Mouse (Mus musculus): ENCODE results near the gene Zyg11a. TPM values are rescaled to one million over a fixed set of nuclear protein-coding genes. Genes with fewer than 3 reads are reported as not detected.
"Not testable (repeated sequence)": the region's sequence is repeated elsewhere in the genome, so short reads cannot be mapped to it uniquely, and the experiment has no call there.

Gene Zyg11a
- polyA plus RNA-seq, 1 experiment from 2014 or later, result not detected

- DNase-seq (ENCODE audit: low spot score) (no peak), ATAC-seq (ENCODE audit: low FRiP score) (no peak)
- no peaks in the 10 kb centered on the region for H3K4me1 ChIP-seq (replicated peaks; ENCODE audit: control insufficient read depth, insufficient read depth, low read length)
- H3K27me3 ChIP-seq (ENCODE audit: control insufficient read depth, insufficient read depth, low read length), result peaks cover 9% of the 10 kb centered on the region; the same call in 1 of the 2 replicates
- no peak overlapping the region for H3K9ac ChIP-seq
- no peaks in the 10 kb centered on the region for H3K36me3 ChIP-seq (replicated peaks; ENCODE audit: control insufficient read depth, insufficient read depth)
- no peak overlapping the region for H3K27ac ChIP-seq
- H3K9me3 ChIP-seq (ENCODE audit: control insufficient read depth, low read length), result no peaks in the 10 kb centered on the region
- 84% methylated on average over 3 of the region's 3 CpGs for WGBS
- no peak overlapping the region for H3K4me2 ChIP-seq (replicated peaks)
- no peak overlapping the region for H3K4me3 ChIP-seq (replicated peaks; ENCODE audit: low read length)
Measured at GRCm38 (mm10) chr4:108163291-108163690, 54.6 kb downstream of the Zyg11a start.

- H3K9ac ChIP-seq, result no peak overlapping the region
- WGBS, result 91% methylated on average over 8 of the region's 8 CpGs
- no peaks in the 10 kb centered on the region for H3K36me3 ChIP-seq (replicated peaks; ENCODE audit: control insufficient read depth, insufficient read depth)
- no peak overlapping the region for H3K27ac ChIP-seq
- no peak overlapping the region for H3K4me2 ChIP-seq (replicated peaks)
- H3K4me3 ChIP-seq (replicated peaks; ENCODE audit: low read length), result no peak overlapping the region
- DNase-seq (ENCODE audit: low spot score), result no peak
- H3K27me3 ChIP-seq (ENCODE audit: control insufficient read depth, insufficient read depth, low read length), result peaks cover 9% of the 10 kb centered on the region; the same call in 1 of the 2 replicates
- H3K4me1 ChIP-seq (replicated peaks; ENCODE audit: control insufficient read depth, insufficient read depth, low read length), result no peaks in the 10 kb centered on the region
- no peaks in the 10 kb centered on the region for H3K9me3 ChIP-seq (ENCODE audit: control insufficient read depth, low read length)
- no peak for ATAC-seq (ENCODE audit: low FRiP score)
Measured at GRCm38 (mm10) chr4:108161936-108162335, 55.9 kb downstream of the Zyg11a start.

DNA sequence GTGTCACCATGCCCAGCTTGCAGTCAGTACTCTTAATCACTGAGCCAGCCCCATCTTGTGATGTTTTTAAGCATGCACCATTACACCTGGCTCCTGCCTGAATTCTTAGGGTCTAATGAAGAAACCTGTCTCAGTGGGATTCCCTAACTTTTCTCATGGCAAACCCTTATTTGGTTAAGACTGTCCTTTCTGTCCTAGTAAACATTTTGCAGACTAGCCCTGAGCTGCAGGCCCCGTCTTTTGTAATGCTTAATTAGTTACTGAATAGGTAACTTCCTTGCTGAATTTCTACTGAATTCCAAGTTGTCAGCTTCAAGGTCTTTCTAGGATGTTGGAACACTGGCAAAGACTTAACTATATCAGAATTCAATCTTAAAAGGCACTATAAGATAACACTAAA, 62.7 kb downstream of the Zyg11a start:
- not testable (repeated sequence) for H3K27me3 ChIP-seq (ENCODE audit: control insufficient read depth, insufficient read depth, low read length); H3K9ac ChIP-seq; H3K4me2 ChIP-seq (replicated peaks); H3K27ac ChIP-seq; H3K4me3 ChIP-seq (replicated peaks; ENCODE audit: low read length); H3K36me3 ChIP-seq (replicated peaks; ENCODE audit: control insufficient read depth, insufficient read depth); ATAC-seq (ENCODE audit: low FRiP score); DNase-seq (ENCODE audit: low spot score); H3K9me3 ChIP-seq (ENCODE audit: control insufficient read depth, low read length); H3K4me1 ChIP-seq (replicated peaks; ENCODE audit: control insufficient read depth, insufficient read depth, low read length)
- 83% methylated on average over 1 of the region's 1 CpGs for WGBS

GRCm38 (mm10) chr4:108145554-108145953, 72.3 kb downstream of the Zyg11a start:
- H3K4me2 ChIP-seq (replicated peaks); H3K4me1 ChIP-seq (replicated peaks; ENCODE audit: control insufficient read depth, insufficient read depth, low read length); H3K4me3 ChIP-seq (replicated peaks; ENCODE audit: low read length); H3K27ac ChIP-seq; H3K9me3 ChIP-seq (ENCODE audit: control insufficient read depth, low read length); H3K27me3 ChIP-seq (ENCODE audit: control insufficient read depth, insufficient read depth, low read length); ATAC-seq (ENCODE audit: low FRiP score); H3K36me3 ChIP-seq (replicated peaks; ENCODE audit: control insufficient read depth, insufficient read depth); DNase-seq (ENCODE audit: low spot score); H3K9ac ChIP-seq: not testable (repeated sequence)
- WGBS, result 46% methylated on average over 3 of the region's 3 CpGs

DNA sequence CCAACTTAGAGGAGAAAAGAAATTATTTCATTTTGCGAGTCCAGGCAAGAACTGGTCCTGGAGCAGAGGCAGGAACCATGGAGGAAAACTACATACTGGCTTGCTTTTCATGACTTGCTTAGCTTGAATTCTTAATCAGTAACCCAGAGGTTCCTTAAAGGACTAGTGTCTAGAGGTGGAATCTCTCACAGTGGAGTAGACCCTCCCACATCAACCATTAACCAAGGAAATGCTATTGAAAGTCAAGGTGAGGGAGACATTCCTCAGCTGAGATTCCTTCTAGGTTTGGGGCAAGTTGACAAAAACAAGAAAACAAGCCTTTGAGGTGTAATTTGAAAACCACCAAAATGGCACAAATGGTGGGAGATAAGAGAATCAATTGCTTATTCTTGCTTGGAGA, 73.0 kb downstream of the Zyg11a start, which contains the start of gene Scp2:
Scp2 (minus strand) TSS at position 119 of the 400 bp plus-strand sequence.
- no peak within 1 kb of the TSS for H3K9ac ChIP-seq
- no peak for ATAC-seq (ENCODE audit: low FRiP score)
- H3K36me3 ChIP-seq (replicated peaks; ENCODE audit: control insufficient read depth, insufficient read depth), result no peaks in the 10 kb centered on the region
- H3K4me1 ChIP-seq (replicated peaks; ENCODE audit: control insufficient read depth, insufficient read depth, low read length), result no peaks in the 10 kb centered on the region
- no peak within 1 kb of the TSS for H3K4me3 ChIP-seq (replicated peaks; ENCODE audit: low read length)
- DNase-seq (ENCODE audit: low spot score), result no peak
- H3K27me3 ChIP-seq (ENCODE audit: control insufficient read depth, insufficient read depth, low read length), result no peaks in the 10 kb centered on the region
- H3K27ac ChIP-seq, result no peak within 1 kb of the TSS
- no peak within 1 kb of the TSS for H3K4me2 ChIP-seq (replicated peaks)
- H3K9me3 ChIP-seq (ENCODE audit: control insufficient read depth, low read length), result no peaks in the 10 kb centered on the region
- 89% methylated on average over 1 of the region's 1 CpGs for WGBS

DNA sequence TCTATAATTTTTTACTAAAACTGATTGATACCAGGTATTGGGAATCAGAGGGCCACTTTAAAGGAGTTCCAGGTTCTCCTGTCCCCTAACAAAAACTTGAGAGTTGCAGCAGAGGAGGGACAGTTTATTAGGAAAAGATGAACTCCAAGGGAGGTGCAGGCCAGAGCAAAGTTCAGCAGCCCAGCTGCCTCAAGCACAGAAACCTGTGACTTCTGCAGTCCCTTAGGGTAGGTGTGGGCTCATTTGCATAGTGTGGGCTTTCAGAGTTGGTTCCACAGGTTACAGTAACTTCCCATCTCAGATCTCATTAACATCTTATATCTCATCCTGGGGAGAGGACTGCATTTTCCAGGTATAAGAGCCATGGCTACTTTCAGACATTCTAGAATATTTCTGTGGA, 74.1 kb downstream of the Zyg11a start:
- Histone ChIP-seq H3K9me3 (ENCODE audit: control insufficient read depth, low read length) (no peaks in the 10 kb centered on the region), H3K4me3 (replicated peaks; ENCODE audit: low read length) (no peak overlapping the region), H3K9ac (no peak overlapping the region), H3K4me1 (replicated peaks; ENCODE audit: control insufficient read depth, insufficient read depth, low read length) (no peaks in the 10 kb centered on the region), H3K27ac (no peak overlapping the region), H3K36me3 (replicated peaks; ENCODE audit: control insufficient read depth, insufficient read depth) (no peaks in the 10 kb centered on the region), H3K27me3 (ENCODE audit: control insufficient read depth, insufficient read depth, low read length) (no peaks in the 10 kb centered on the region), H3K4me2 (replicated peaks) (no peak overlapping the region)
- no peak for DNase-seq (ENCODE audit: low spot score)
- ATAC-seq (ENCODE audit: low FRiP score), result no peak

GRCm38 (mm10) chr4:108143178-108143577, 74.7 kb downstream of the Zyg11a start:
- 86% methylated on average over 2 of the region's 2 CpGs for WGBS
- not testable (repeated sequence) for H3K9ac ChIP-seq; H3K36me3 ChIP-seq (replicated peaks; ENCODE audit: control insufficient read depth, insufficient read depth); H3K4me1 ChIP-seq (replicated peaks; ENCODE audit: control insufficient read depth, insufficient read depth, low read length); H3K9me3 ChIP-seq (ENCODE audit: control insufficient read depth, low read length); DNase-seq (ENCODE audit: low spot score); H3K27ac ChIP-seq; H3K4me2 ChIP-seq (replicated peaks); H3K27me3 ChIP-seq (ENCODE audit: control insufficient read depth, insufficient read depth, low read length); H3K4me3 ChIP-seq (replicated peaks; ENCODE audit: low read length); ATAC-seq (ENCODE audit: low FRiP score)

GRCm38 (mm10) chr4:108136938-108137337, 80.9 kb downstream of the Zyg11a start:
- no peak overlapping the region for H3K4me2 ChIP-seq (replicated peaks)
- H3K9ac ChIP-seq, result no peak overlapping the region
- H3K4me1 ChIP-seq (replicated peaks; ENCODE audit: control insufficient read depth, insufficient read depth, low read length), result no peaks in the 10 kb centered on the region
- ATAC-seq (ENCODE audit: low FRiP score) (no peak), DNase-seq (ENCODE audit: low spot score) (no peak)
- 87% methylated on average over 5 of the region's 5 CpGs for WGBS
- no peak overlapping the region for H3K4me3 ChIP-seq (replicated peaks; ENCODE audit: low read length)
- no peak overlapping the region for H3K27ac ChIP-seq
- no peaks in the 10 kb centered on the region for H3K27me3 ChIP-seq (ENCODE audit: control insufficient read depth, insufficient read depth, low read length)
- no peaks in the 10 kb centered on the region for H3K36me3 ChIP-seq (replicated peaks; ENCODE audit: control insufficient read depth, insufficient read depth)
- no peaks in the 10 kb centered on the region for H3K9me3 ChIP-seq (ENCODE audit: control insufficient read depth, low read length)

Measured in hindbrain, embryonic 14.5 days (tissue).